Mouse (Mus musculus) 3134 (cell line): Measurements from ENCODE around the gene Tmem87b.

Source experiments
- DNase-seq: peaks from one replicate; pipeline ENCODE4 v3.0.0-alpha.2; 2011; ENCODE audit warnings: low spot score; ENCODE audit not compliant: insufficient read length; ENCODE audit errors: extremely low read depth

Tmem87b gene

DNA sequence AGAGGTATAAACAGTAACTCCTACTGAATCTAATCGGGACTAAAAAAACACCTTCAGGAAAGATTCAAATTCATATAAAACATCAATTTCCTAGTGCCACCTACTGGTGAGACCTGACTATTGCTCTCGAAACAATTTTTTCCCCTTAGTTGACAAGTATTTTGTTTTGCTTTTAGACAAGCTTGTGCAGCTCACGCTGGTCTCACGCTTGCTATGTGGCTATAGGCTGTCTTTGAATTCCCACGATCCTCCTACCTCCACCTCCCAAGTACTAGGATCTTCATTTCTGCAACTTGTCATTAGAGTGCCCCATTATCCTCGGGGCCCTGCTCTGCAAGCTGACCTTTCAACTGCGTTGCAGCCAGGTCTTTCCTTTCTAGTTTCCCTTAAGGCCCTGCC, 532 bp upstream of the Tmem87b start:
- no peak for DNase-seq

DNA sequence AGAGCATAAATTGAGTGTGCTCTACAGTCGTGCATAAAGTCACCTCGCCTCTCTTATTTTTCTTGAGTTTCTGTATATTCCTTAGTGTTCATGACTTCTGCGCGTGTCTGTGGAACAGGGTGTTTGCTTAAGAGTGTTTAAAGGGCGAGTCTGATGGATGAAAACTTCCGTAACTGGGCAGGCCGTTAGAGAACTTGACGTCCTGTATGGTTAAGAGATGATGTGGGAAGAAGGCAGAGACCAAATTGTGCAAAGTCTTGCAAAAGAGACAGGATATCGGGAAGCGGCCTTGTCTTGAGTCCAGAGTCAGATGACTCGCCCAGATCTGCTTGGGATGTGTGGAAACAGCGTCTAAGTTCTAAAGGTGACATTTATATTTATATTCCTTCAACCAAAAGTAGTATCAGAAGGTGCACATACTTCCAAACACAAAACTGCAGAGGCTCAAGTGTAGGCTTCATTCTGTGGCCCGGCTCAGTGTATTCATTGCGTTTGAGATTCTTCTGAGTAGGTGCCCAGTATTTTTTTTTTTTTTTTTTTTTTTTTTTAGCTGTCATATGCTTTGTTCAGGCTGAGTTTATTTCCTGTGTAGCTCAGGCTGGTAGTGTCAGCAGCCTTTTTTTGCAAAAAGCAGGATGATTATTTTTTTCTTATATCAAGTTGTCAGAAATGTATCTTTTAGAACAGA, 1.2 kb downstream of the Tmem87b start:
- peak; percentile 38 for DNase-seq

DNA sequence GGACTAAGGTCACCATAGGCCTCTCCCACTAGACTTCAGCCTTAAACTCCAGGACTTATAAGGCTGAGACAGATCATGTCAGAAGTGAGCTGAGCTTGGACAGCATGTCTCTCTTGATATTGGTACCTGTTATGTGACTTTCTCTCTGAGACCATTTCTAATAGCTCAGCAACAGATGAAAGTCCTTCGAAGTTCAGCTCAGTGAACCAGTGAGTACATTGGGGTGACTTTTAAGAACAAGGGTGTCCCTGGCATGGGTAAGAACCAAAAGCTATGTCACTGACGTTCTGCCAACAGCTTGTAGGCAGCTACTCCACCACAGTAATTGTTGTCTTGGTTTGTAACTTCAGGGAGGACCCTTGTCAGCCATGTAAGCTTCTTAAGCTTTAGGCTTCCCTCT, 2.7 kb downstream of the Tmem87b start:
- no peak for DNase-seq

DNA sequence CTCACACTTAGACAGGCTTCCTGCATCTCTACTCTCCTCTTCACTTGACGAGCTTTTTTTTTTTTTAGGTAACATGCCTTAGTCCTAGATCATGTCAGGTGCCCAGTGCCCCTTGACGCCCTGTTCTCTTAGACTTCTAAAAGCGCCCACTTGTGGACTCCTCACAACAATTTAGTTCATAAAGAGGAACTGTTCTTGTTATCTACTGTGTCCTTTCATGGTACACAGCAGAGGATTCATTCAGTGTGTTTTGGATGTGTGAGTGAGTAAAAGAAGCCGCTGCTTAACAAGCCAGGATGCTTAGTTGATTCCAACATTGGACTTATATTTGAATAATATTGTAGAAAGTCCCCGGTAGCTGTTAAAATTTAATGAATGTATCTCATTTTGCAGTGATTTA, 6.0 kb downstream of the Tmem87b start:
- DNase-seq, result no peak

DNA sequence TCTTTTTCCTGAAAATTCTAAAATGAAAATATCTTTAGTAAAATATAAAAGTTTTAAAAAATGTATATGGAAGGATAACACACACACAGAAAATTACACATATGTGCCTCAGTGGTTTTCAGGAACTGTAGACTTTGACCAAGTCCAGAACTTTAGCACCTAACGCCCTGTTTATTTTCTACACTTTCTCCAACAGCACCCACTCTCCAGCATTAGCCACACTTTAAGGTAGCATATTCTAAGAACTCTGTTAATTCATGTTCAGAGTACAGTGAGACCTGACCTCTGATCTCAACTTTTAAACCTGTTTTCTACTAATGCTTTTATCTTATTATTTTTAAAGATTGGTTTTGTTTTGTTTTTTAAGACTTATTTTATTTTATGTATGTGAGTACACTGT, 9.9 kb downstream of the Tmem87b start:
- DNase-seq, result no peak

DNA sequence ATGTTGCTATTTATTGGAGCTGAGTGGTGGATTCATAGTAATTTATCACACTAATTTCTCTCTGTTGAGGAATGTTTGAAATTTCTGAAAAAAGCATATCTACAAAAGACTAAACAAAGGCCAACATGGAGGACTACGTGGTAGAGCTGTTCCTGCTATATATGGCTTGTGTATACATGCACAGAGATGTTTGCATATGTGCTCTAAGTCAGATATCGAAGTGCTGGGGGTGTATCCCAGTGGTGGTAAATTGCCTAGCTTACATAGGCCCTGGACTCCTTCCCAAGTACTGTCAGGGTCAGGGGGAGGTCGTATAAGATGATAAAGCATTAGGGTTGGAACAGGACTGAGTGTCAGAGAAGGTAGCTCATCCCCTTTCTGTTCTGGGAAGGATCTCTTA, 14.7 kb downstream of the Tmem87b start:
- no peak for DNase-seq

DNA sequence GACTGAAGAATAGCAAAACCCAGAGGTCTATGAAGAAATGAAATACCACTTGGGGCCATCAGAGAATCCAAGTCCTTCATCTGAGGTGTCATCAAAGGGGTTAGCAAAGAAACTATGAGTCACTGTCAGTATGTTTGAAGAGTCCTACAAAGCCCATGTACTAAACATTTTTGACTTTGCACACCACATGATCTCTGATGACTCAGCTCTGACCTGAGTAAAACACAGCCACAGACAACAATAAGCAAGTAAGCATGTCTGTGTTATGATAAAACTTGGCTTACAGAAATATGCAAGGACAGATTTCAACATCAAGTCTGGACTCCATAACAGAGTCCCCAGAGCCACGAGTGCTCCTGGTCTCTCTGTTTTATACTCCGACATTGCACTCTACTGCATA, 15.1 kb downstream of the Tmem87b start:
- no peak for DNase-seq

DNA sequence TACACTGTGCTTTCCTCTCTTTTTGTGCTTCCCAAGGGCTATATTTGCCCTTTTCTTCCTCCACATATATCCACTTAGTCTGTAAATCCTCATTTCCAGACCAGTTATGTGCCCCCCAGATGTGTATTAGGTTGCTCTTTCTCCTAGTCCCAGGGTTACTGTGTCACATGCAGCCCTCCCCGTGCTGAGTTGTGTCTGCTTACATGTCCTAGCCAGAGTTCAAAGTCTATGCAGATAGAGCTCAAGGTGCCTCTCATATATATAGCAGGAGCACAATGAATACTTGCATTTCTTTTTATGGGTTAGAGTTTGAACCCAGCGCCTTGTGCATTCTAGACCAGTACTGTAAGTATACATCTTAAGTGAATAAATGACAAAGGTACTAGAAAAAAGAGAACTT, 15.5 kb downstream of the Tmem87b start:
- DNase-seq, result no peak

DNA sequence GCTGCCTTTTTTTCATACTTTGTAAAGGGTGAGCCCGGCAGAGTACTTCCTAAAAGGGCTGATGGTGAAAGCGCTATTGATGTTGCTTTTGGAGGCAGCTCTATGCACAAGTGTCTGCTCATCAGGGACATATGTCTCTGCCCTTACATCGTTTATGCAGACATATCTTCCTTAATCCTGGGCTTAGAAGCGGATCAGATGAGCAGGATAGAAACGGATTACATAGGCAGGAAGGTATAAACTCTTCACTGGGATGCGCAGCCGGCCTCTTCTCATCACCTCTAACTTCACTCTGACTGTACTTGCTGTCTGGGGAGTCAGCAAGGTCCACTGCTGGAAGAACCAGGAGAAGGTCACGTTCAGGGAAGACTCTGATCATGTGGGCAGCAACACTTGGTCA, 19.6 kb downstream of the Tmem87b start:
- DNase-seq, result no peak

DNA sequence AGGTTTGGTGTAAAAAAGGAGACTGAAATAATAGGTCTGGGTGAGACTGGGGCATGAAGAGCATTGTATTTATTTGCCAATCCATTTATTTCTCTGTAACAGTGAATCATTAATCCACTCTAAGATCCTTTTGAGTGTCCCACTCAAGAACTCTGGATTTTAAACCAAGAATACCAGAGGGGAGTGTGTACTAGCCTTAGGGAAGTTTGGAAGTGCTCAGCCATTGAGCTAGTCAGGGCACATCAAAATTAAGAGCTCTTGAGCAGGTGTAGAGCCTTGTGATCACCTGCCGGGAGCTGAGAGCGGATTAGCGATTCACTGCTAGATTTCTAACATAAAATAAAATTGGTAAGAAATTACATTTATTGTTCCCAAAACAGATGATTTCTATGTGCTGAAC, 20.7 kb downstream of the Tmem87b start:
- no peak for DNase-seq

DNA sequence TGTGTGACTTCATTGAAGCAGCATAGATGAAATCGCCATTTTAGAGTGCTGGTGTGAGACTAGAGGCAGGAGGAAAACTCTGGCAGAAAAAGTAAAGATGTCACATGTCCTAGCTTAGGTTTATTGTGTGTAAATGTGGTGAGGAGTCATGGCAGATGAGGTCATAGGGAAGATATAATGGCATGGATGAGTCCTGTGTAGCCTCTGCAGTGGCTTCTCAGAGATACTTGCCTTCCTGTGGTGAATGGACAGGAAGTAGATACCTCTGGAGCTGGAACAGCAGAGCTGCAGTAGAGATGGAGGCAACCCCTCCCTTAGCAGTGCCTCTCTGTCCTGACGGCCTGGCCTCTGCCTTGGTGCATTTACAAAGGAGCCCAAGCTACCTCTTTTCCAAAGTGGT, 21.6 kb downstream of the Tmem87b start:
- no peak for DNase-seq

DNA sequence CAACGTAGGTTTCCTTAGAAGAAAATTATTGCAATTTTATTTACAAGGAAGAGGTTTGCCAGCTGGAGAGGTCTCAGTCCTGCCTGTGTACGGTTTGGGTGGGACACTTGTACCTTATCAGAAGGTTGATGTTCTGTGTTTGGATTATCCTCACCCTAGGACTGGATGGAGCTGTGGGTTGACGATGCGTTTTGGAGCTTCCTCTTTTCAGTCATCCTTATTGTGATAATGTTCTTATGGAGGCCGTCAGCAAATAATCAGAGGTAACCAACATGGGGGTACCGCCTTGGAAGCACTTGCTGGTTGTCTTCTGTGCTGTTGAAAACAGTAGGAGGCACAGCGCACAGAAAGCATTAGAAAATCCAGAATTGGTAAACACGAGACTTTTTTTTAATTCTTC, 24.5 kb downstream of the Tmem87b start:
- no peak for DNase-seq

DNA sequence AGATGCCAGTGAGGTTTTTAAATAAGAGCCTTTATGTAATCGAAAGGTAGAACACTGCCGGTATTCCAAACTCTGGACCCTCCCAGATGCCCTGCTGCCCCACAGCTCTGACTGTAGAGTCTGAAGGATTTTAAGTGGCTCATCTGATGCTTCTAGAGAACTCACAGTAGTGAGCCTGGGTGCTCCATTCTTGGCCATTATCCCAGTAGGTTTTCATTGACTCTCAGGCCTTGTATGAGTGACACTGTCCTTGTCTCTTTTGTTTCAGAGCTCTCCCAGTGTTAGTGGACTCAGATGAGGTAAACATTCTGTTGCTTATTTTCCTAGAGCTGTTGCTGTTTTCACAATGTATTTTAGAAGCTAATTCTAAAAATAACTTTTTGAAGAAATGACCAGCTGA, 32.1 kb downstream of the Tmem87b start:
- DNase-seq, result no peak

DNA sequence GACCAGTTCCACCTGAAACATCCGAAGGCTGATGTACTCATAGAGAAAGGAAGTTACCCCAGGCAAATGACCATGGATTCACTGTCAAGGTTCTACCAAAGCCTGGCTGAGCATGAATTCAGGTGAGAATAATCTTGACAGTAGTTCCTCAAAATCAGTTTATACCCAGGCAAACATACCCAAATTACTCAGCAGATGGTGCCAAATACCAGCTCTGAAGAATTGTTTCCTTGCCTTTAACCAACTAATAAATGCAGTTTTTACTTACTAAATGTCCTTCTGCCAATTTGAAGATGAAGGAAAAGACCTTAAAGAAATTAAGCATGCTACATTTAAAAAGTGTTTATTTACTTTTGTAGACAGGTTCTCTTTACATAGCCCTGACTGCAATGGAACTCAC, 38.8 kb downstream of the Tmem87b start:
- no peak for DNase-seq

DNA sequence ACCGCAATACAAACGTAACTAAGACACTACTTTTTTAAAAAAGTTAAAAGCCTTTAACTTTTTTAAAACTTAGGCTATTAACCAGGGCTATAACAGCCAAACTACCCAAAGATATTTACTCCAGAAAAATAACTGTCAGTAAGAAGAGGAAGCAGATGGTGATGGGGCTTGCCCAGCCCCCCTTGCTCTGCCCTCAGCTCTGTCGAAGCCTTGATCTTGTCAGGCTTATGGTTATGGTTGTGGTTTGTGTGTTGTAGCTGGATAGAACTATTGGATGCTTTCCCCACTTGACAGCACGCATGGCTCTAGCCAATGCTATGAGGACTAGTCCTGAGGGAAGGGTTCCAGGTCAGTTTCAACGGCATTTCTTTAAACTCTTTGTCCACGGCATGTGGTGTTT, 41.0 kb downstream of the Tmem87b start:
- no peak for DNase-seq

DNA sequence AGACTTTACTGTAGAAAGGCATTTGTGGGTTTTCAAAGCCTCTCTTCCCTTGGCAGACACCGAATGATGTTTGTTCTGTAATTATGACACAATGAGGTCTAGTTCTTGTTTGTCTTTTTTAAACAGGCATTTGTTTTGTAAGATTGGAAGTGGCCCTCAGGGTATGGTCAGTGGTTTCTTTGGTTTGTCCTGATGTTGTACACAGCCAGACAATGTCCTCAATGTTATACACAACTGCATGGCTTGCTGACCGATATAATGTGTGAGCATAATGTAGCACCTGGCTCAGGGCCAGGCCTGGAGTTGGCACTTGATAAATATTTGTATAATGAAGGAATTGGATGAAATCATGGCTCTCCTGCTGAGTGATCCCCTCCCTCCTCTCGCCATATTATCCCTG, 41.9 kb downstream of the Tmem87b start:
- no peak for DNase-seq

DNA sequence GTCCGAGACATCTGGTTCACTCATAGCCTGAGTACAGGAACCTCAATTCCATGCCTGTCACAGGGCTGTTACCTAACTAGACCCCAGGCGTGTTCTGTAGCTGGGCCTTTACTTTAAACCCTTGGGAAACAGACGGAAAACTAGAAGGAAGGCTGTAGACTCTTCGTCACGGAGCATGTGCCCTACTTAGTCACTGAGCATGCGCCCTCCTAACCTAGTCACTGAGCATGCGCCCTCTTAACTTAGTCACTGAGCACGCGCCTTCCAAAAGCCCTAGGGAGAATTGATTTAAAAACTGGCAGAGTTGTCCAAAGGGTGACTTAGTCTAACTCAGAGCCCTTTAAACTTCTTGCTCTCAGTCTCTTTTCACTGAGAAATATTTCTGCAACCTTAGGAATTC, 44.7 kb downstream of the Tmem87b start, which contains the start of gene Fbln7:
Gene Fbln7, plus strand, starts transcription at position 346 of the 400 bp plus-strand sequence.
- no peak for DNase-seq

DNA sequence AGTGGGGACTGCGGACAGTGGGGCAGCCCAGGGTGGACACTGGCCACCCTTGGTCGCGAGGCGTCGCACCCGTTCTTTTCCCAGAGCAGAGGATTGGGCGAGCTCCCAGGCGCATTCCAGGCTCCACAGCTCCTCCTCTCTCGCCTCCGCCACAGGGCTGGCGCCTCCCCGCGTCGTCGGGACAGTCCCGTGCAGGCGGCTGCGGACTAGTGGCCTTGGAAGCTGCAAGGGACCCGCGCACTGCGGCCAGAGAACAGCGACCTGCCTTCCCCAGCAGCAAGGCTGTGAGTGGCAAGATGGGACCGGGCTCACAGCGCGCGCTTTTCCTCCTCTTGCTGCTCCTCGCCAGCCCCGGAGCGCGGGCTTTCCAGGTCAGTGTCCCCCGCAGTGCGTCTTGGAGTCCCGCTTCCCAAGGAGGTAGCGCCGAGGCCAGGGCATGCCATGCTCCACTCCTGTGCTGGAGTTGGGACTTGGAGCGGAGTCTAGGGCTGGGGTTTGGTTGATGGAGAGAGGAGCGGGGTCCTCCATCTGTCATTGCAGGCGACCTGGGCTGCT, 45.9 kb downstream of the Tmem87b start:
- peak; percentile 10 for DNase-seq

DNA sequence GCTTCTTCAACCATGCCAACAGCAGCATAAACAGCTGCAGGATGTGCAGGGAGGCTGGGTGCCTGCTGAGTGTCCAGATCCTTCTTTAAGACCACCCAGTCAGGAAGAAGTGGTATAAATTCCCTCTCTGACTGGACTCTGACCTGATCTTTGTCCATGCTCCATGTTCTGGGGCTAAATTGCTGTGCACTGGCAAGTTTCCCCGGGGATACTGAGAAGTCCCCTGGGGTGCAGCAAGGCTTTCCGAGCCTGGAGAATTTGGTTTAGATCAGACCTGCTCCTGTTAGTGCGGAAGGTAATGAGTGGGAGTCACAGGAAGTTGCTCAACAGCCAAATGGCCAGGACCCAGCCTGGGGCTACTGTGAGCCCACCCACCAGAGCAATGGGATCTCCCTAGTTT, 47.1 kb downstream of the Tmem87b start:
- DNase-seq, result no peak

DNA sequence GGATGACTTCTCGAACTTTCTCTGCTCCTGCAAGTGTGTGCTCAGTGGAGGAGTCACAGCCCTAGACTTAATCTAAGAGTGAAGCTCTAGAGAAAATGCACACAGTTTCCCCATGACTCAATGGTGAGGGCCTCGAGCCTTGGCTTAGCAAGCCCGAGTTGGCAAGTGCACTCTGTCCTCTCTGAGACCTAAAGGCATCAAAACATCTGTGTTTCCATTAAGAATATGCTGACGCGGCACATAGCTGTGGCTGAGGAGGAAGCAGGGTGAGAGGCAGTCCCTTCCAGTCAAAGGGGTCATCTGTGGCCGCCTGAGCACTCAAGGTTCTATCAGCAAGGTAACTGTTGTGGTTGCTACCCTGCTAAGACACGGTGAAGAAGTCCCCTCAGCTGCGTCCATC, 53.7 kb downstream of the Tmem87b start:
- no peak for DNase-seq

DNA sequence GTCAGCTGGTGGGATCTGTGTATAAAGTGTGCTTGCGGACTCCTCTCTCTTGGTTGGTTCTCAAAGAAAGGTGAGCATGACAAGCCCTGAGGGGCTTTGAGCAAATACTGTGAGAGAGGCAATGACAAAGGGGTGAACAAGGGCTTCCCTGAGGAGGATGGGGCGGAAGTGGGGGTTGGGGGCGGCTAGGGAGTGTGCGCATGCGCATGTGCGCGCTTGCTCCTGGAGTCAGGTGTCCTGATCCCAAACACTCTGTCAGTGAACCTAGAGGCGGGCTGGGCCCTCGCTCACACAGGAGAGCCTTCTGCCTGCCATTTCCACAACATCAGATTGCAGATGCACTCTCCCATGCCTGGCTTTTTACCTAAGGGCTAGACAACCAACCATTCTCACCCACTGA, 54.3 kb downstream of the Tmem87b start:
- no peak for DNase-seq

DNA sequence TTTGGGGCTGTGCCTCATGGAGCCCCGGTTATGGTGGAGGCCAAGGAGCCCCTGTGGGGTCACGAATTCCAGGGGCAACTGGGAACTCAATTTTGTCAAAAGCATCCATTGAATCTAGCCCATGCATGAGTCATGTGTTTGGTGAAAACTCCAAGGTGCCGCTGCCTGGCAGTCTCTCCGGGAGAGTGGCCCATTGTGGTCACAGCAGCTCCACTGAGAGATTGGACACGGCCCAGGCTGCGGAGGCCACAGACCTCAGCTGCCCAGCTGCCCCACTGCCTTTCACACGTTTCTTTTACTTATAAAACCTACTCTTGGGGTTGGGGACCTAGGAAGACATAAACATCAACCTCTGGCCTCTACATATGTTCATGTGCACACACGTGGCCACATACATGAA, 57.6 kb downstream of the Tmem87b start:
- peak; percentile 81 for DNase-seq

DNA sequence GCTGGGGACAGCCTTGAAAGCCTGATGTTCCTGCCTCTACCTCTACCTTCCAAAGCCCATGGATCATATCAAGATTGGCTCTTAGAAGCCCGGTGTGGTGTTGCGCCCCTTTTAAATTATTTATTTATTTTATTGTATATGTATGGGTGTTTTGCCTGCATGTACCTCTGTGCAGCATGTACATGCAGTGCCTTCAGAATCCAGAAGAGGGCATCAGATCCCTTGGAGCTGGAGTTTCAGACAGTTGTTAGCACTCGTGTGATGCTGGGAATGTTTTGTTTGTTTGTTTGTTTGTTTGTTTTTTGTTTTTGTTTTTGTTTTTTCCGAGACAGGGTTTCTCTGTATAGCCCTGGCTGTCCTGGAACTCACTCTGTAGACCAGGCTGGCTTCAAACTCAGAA, 63.3 kb downstream of the Tmem87b start:
- no peak for DNase-seq
